Mouse (Mus musculus): ENCODE results near the gene Gm45808. TPM values are rescaled to one million over a fixed set of nuclear protein-coding genes. Genes with fewer than 3 reads are reported as not detected.
"Not testable (repeated sequence)": the region's sequence is repeated elsewhere in the genome, so short reads cannot be mapped to it uniquely, and the experiment has no call there.

The Gm45808 gene
- polyA plus RNA-seq, 1 experiment from 2014 or later = not detected

GRCm38 (mm10) chr7:45492225-45492844 is 5.7 kb upstream of the Gm45808 start:
- 97% methylated on average over 8 of the region's 8 CpGs for WGBS
- no peaks in the 10 kb centered on the region; the same call in 1 of the 2 replicates for H3K36me3 ChIP-seq (ENCODE audit: control insufficient read depth, insufficient read depth, low read length)
- ATAC-seq (ENCODE audit: low FRiP score) = no peak

GRCm38 (mm10) chr7:45491264-45491663 is 4.7 kb upstream of the Gm45808 start:
- Histone ChIP-seq H3K27ac (ENCODE audit: low read depth, low read length) (no peak overlapping the region), H3K27me3 (ENCODE audit: control insufficient read depth, insufficient read depth, low read length) (no peaks in the 10 kb centered on the region), H3K9ac (ENCODE audit: low read length) (no peak overlapping the region), H3K4me2 (no peak overlapping the region), H3K9me3 (ENCODE audit: control insufficient read depth, low read length) (no peaks in the 10 kb centered on the region), H3K4me1 (ENCODE audit: control insufficient read depth, insufficient read depth, low read length) (no peaks in the 10 kb centered on the region; the same call in 1 of the 2 replicates), H3K4me3 (ENCODE audit: low read depth, low read length) (no peak overlapping the region), H3K36me3 (ENCODE audit: control insufficient read depth, insufficient read depth, low read length) (no peaks in the 10 kb centered on the region)
- ATAC-seq (ENCODE audit: low FRiP score) (no peak), DNase-seq (ENCODE audit: low spot score, missing footprints) (no peak)
- 23% methylated on average over 3 of the region's 3 CpGs for WGBS

More at GRCm38 (mm10) chr7:45492225-45492844, 5.7 kb upstream of the Gm45808 start:
- Histone ChIP-seq H3K4me1 (ENCODE audit: control insufficient read depth, insufficient read depth, low read length) (no peaks in the 10 kb centered on the region; the same call in 1 of the 2 replicates), H3K27me3 (ENCODE audit: control insufficient read depth, insufficient read depth, low read length) (no peaks in the 10 kb centered on the region), H3K9me3 (ENCODE audit: control insufficient read depth, low read length) (no peaks in the 10 kb centered on the region), H3K27ac (ENCODE audit: low read depth, low read length) (no peak overlapping the region), H3K4me3 (ENCODE audit: low read depth, low read length) (no peak overlapping the region), H3K4me2 (no peak overlapping the region), H3K9ac (ENCODE audit: low read length) (no peak overlapping the region)
- DNase-seq (ENCODE audit: low spot score, missing footprints) = no peak

GRCm38 (mm10) chr7:45490822-45491221 is 4.2 kb upstream of the Gm45808 start:
- no peak overlapping the region for H3K4me2 ChIP-seq
- WGBS = 54% methylated on average over 9 of the region's 9 CpGs

GRCm38 (mm10) chr7:45489578-45489977 is 3.0 kb upstream of the Gm45808 start:
- H3K4me3 ChIP-seq (ENCODE audit: low read depth, low read length) = no peak overlapping the region
- H3K27ac ChIP-seq (ENCODE audit: low read depth, low read length) = no peak overlapping the region
- no peak for ATAC-seq (ENCODE audit: low FRiP score)
- DNase-seq (ENCODE audit: low spot score, missing footprints) = no peak
- H3K36me3 ChIP-seq (ENCODE audit: control insufficient read depth, insufficient read depth, low read length) = no peaks in the 10 kb centered on the region
- no peak overlapping the region for H3K9ac ChIP-seq (ENCODE audit: low read length)
- no peaks in the 10 kb centered on the region; the same call in 1 of the 2 replicates for H3K4me1 ChIP-seq (ENCODE audit: control insufficient read depth, insufficient read depth, low read length)
- H3K9me3 ChIP-seq (ENCODE audit: control insufficient read depth, low read length) = no peaks in the 10 kb centered on the region
- WGBS = 86% methylated on average over 7 of the region's 7 CpGs
- H3K27me3 ChIP-seq (ENCODE audit: control insufficient read depth, insufficient read depth, low read length) = no peaks in the 10 kb centered on the region
- H3K4me2 ChIP-seq = no peak overlapping the region

More at GRCm38 (mm10) chr7:45490822-45491221, 4.2 kb upstream of the Gm45808 start:
- H3K4me3 ChIP-seq (ENCODE audit: low read depth, low read length) = no peak overlapping the region
- ATAC-seq (ENCODE audit: low FRiP score) (no peak), DNase-seq (ENCODE audit: low spot score, missing footprints) (no peak)
- no peak overlapping the region for H3K27ac ChIP-seq (ENCODE audit: low read depth, low read length)
- no peaks in the 10 kb centered on the region; the same call in 1 of the 2 replicates for H3K4me1 ChIP-seq (ENCODE audit: control insufficient read depth, insufficient read depth, low read length)
- no peaks in the 10 kb centered on the region for H3K27me3 ChIP-seq (ENCODE audit: control insufficient read depth, insufficient read depth, low read length)
- no peaks in the 10 kb centered on the region for H3K9me3 ChIP-seq (ENCODE audit: control insufficient read depth, low read length)
- H3K9ac ChIP-seq (ENCODE audit: low read length) = no peak overlapping the region
- no peaks in the 10 kb centered on the region for H3K36me3 ChIP-seq (ENCODE audit: control insufficient read depth, insufficient read depth, low read length)

- Histone ChIP-seq H3K4me1 (ENCODE audit: control insufficient read depth, insufficient read depth, low read length) (no peaks in the 10 kb centered on the region; the same call in 1 of the 2 replicates), H3K4me3 (ENCODE audit: low read depth, low read length) (peak within 1 kb of the TSS; percentile 49), H3K36me3 (ENCODE audit: control insufficient read depth, insufficient read depth, low read length) (no peaks in the 10 kb centered on the region), H3K9ac (ENCODE audit: low read length) (peak within 1 kb of the TSS; percentile 80), H3K27ac (ENCODE audit: low read depth, low read length) (peak within 1 kb of the TSS; percentile 20; the same call in 1 of the 2 replicates), H3K9me3 (ENCODE audit: control insufficient read depth, low read length) (no peaks in the 10 kb centered on the region), H3K27me3 (ENCODE audit: control insufficient read depth, insufficient read depth, low read length) (no peaks in the 10 kb centered on the region), H3K4me2 (peak within 1 kb of the TSS; percentile 70)
- 7% methylated on average over 38 of the region's 38 CpGs for WGBS
- ATAC-seq (ENCODE audit: low FRiP score) (peak; percentile 70), DNase-seq (ENCODE audit: low spot score, missing footprints) (peak; percentile 95)
Observed at GRCm38 (mm10) chr7:45488293-45489204, 1.9 kb upstream of the Gm45808 start, which contains the start of gene Dhdh. Gene Dhdh (minus strand): TSS chr7:45488805.

- H3K4me1 ChIP-seq (ENCODE audit: control insufficient read depth, insufficient read depth, low read length) = no peaks in the 10 kb centered on the region; the same call in 1 of the 2 replicates
- no peaks in the 10 kb centered on the region for H3K9me3 ChIP-seq (ENCODE audit: control insufficient read depth, low read length)
- H3K27ac ChIP-seq (ENCODE audit: low read depth, low read length) = peak overlapping the region; percentile 20; the same call in 1 of the 2 replicates
- no peaks in the 10 kb centered on the region for H3K27me3 ChIP-seq (ENCODE audit: control insufficient read depth, insufficient read depth, low read length)
- peak overlapping the region; percentile 49 for H3K4me3 ChIP-seq (ENCODE audit: low read depth, low read length)
- peak overlapping the region; percentile 80 for H3K9ac ChIP-seq (ENCODE audit: low read length)
- H3K36me3 ChIP-seq (ENCODE audit: control insufficient read depth, insufficient read depth, low read length) = no peaks in the 10 kb centered on the region
- H3K4me2 ChIP-seq = peak overlapping the region; percentile 70
- WGBS = 17% methylated on average over 11 of the region's 11 CpGs
- peak; percentile 49 for ATAC-seq (ENCODE audit: low FRiP score)
- peak; percentile 95 for DNase-seq (ENCODE audit: low spot score, missing footprints)
Observed at GRCm38 (mm10) chr7:45487861-45488292, 1.3 kb upstream of the Gm45808 start.

- no peaks in the 10 kb centered on the region for H3K9me3 ChIP-seq (ENCODE audit: control insufficient read depth, low read length)
- no peak overlapping the region for H3K4me3 ChIP-seq (ENCODE audit: low read depth, low read length)
- DNase-seq (ENCODE audit: low spot score, missing footprints) = no peak
- no peak overlapping the region for H3K4me2 ChIP-seq
- no peaks in the 10 kb centered on the region for H3K36me3 ChIP-seq (ENCODE audit: control insufficient read depth, insufficient read depth, low read length)
- no peak overlapping the region for H3K27ac ChIP-seq (ENCODE audit: low read depth, low read length)
- no peaks in the 10 kb centered on the region; the same call in 1 of the 2 replicates for H3K4me1 ChIP-seq (ENCODE audit: control insufficient read depth, insufficient read depth, low read length)
- no peaks in the 10 kb centered on the region for H3K27me3 ChIP-seq (ENCODE audit: control insufficient read depth, insufficient read depth, low read length)
- no peak overlapping the region for H3K9ac ChIP-seq (ENCODE audit: low read length)
- WGBS = 85% methylated on average over 7 of the region's 7 CpGs
- no peak for ATAC-seq (ENCODE audit: low FRiP score)
Observed at GRCm38 (mm10) chr7:45486158-45486557, 453 bp downstream of the Gm45808 start.

- not testable (repeated sequence) for H3K27ac ChIP-seq (ENCODE audit: low read depth, low read length); H3K36me3 ChIP-seq (ENCODE audit: control insufficient read depth, insufficient read depth, low read length); H3K9ac ChIP-seq (ENCODE audit: low read length); H3K4me3 ChIP-seq (ENCODE audit: low read depth, low read length); H3K4me2 ChIP-seq; H3K9me3 ChIP-seq (ENCODE audit: control insufficient read depth, low read length); ATAC-seq (ENCODE audit: low FRiP score); H3K4me1 ChIP-seq (ENCODE audit: control insufficient read depth, insufficient read depth, low read length); DNase-seq (ENCODE audit: low spot score, missing footprints); H3K27me3 ChIP-seq (ENCODE audit: control insufficient read depth, insufficient read depth, low read length)
- whole genome bisulfite sequencing = 85% methylated on average over 5 of the region's 5 CpGs
Observed at GRCm38 (mm10) chr7:45484985-45485384, 1.6 kb downstream of the Gm45808 start.

- 88% methylated on average over 1 of the region's 1 CpGs for WGBS
- H3K4me2 ChIP-seq = no peak overlapping the region
- no peak overlapping the region for H3K4me3 ChIP-seq (ENCODE audit: low read depth, low read length)
- no peak overlapping the region for H3K9ac ChIP-seq (ENCODE audit: low read length)
- H3K36me3 ChIP-seq (ENCODE audit: control insufficient read depth, insufficient read depth, low read length) = no peaks in the 10 kb centered on the region
- H3K9me3 ChIP-seq (ENCODE audit: control insufficient read depth, low read length) = no peaks in the 10 kb centered on the region
- no peak for DNase-seq (ENCODE audit: low spot score, missing footprints)
- H3K4me1 ChIP-seq (ENCODE audit: control insufficient read depth, insufficient read depth, low read length) = no peaks in the 10 kb centered on the region
- no peaks in the 10 kb centered on the region for H3K27me3 ChIP-seq (ENCODE audit: control insufficient read depth, insufficient read depth, low read length)
- ATAC-seq (ENCODE audit: low FRiP score) = no peak
- no peak overlapping the region for H3K27ac ChIP-seq (ENCODE audit: low read depth, low read length)
Observed at GRCm38 (mm10) chr7:45482166-45482565, 4.4 kb downstream of the Gm45808 start.
